Mouse (Mus musculus): ENCODE measurements at regions not wholly inside any gene's neighbourhood (a gene's known extent, or its start where the extent isn't known, plus 50 kb on each side); places are given as distances from the start of the nearest gene placed in this dataset.

DNA sequence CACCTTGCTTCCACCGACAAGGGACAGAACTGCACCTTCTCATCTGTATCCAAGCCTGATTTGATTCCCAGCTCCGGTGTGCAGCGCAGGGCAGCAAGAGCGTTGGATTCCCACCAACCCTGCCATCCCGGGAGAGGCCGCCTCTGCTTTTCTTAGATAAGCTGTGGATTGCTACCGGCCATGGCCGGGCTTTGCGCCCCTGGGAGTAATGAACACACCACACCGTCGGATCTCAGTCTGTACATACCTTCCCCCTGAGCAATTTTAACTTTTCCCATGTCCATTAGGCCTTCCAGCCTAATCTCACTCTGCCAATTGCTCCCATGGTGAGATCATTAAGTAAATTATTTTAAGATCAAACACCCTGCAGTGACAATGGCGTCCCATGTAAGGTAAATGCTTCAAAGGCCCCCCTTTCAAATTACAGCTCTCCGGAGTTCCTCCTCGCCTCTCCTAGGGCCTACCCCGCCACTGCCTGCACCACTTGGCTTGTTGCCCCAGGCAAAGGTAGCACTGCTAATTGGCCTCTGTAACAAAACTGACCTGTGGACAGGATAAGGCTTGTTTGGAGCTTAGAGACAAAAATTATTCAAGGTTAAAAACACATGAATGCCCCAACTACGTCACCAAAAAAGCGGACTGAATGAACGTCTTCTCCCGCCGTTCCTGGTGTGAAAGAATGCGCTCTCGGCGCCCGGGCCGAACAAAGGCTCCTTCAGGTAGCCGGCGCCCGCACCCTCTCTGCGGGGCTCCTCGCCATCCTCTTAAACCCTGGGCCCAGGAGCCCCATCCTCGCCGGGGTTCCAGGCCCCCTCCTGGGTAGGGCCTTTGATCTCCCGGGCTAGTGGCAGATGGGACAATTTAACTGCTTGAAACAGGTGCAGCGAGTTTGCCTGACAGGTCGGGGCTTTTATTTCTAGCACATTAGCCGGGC lies 228.5 kb upstream of the Sp4 start:
- TF ChIP-seq MAX (IDR thresholded peaks at IDR 0.05): no peak
- no peak for TF ChIP-seq CTCF (IDR thresholded peaks at IDR 0.05; ENCODE audit: control insufficient read depth, insufficient read depth, insufficient read length)
- no peak for TF ChIP-seq MYOG (IDR thresholded peaks at IDR 0.05; ENCODE audit: control insufficient read depth, extremely low read depth, insufficient read length)
